Mouse (Mus musculus) kidney, postnatal 36 days (tissue): Measurements from ENCODE around the gene Dlk1.
"Not testable (repeated sequence)": the region's sequence is repeated elsewhere in the genome, so short reads cannot be mapped to it uniquely, and the experiment has no call there.

Source experiments
- DNase-seq, 2 experiments: peaks; one replicate each; pipeline ENCODE4 v3.0.0; 2021 to 2022; ENCODE audit warnings: mixed read lengths in 2 of 2

Gene Dlk1

DNA sequence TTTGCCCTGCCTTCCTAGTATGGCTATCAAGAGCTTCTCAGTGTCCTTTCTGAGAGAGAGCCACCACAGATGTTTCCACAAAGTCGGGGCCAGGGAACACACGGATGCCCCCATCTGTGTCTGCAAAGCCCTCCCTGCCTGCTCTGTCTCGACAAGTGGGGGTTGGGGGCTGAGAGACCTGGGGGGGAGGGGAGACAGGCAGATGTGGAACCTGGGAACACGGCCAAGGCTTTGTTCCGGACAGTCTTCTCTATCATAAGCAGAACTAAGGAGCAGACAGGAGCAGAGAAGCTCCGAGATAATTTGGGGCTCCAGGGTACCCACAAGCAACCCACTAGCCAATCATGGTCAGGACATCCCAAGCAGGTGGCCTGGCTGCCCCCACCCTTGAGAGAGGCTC, 12.6 kb upstream of the Dlk1 start:
- DNase-seq: no peak

DNA sequence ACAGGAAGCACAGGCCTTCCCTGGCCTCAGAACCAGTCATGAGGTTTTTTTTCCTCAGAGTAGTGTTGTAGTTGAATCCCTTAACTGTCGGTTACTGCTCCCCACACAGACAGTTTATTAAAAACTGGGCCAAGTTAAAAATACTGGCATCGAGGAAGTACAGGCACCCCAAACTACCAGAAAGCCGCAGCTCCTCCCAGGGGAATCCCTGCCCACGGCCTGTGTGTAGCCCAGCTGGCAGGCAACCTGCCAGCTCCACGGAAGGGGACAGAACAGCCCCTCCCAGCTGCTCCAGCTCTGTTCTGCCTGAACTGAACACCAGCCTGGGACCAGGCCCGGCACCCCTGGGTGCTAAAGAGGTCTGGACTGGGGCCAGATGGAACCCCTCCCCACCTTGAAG, 11.3 kb upstream of the Dlk1 start:
- DNase-seq: peak in 1 of 2 experiments; percentile 8

GRCm38 (mm10) chr12:109442115-109442514, 10.5 kb upstream of the Dlk1 start:
- no peak for DNase-seq

- no peak for DNase-seq
These were observed 9.3 kb upstream of the Dlk1 start for GRCm38 (mm10) chr12:109443276-109443675.

DNA sequence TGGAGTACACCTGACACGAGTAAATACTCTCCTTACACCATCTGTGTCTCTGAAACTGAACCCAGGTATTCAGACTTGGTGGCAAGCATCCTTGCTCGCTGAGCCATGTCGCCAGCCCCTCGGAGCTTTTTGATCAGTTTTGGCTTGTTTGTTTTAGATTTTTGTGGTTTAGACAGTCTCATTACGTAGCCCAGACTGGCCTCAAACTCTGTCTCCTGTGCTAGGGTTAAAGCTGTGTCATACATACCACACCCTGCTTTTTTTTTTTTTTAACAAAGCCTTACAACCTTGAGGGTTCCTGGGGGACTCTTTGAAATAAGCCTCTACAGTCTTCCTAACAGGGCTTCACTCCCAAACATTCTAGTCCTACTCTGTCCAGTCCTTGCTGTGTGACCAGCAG, 7.6 kb upstream of the Dlk1 start:
- no peak for DNase-seq

DNA sequence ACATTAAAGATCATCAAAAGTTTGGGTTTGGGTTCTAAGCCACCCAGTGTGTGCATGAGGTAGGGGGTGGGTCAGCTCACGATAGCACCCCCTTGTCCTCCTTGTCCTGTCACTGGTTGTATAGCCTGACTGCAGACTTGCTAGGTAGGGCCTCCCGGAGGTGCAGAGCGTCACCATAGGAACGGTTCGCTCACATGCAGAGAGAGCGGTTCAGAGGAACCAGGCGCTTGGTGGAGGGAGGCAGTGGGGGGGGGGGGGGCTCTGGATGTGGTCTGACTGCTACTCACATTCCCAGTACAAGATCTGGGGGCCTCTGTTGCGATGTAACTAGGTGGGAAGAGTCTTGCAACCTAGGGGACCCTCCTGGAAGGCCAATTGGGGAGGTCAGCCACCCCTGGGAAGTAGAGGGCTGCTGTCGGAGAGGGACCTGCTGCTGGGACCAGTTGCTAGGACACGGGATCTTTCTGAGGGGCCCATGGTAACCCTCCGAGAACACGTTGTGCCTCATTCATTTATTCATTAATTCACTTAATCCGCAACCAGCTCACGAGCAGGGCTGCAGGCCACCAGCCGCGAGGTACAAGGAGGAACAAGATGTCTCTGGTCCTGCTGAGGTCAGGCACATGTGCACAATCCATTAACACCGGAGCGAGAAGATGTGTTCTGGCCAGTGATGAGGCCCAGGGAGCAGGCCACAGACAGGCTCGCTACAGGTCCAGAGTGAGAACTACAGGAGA, 7.0 kb upstream of the Dlk1 start:
- DNase-seq: peak in 1 of 2 experiments; percentile 36

DNA sequence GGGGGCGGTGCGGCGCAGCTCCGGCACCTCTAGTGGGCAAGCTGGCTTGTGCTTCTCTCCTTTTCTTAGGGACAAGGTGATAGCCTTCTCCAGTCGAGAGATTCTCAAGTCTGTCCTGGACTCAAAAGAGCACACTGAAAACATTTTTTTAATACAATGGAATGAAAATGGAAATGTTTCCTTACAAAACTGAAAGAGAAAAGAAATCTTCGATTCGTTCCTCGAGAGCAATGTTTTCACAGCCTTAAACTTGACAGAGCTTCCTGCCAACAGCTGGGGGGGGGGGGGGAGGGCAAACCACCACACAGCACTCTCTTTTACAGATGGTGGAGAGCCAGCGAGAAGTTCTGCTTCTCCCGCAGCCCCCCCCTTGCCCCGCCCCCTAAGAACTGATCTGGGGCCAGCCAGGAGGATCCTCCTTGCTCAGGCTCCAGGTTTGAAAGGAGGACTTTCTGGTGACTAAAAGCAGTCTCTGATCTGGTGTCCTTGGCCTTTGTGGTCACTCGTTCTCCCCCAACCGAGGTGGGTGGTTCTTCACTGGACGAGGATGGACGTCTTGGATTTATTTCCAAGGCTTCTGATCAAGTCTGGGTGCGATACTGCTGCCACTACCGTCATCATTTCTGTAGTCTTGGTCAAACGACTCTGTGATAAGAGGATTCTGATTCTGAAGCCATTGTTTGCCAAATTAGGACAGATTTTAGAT, 6.2 kb upstream of the Dlk1 start:
- no peak for DNase-seq

GRCm38 (mm10) chr12:109449421-109450411, 2.9 kb upstream of the Dlk1 start:
- no peak for DNase-seq

GRCm38 (mm10) chr12:109453065-109453997, 708 bp downstream of the Dlk1 start:
- no peak for DNase-seq

DNA sequence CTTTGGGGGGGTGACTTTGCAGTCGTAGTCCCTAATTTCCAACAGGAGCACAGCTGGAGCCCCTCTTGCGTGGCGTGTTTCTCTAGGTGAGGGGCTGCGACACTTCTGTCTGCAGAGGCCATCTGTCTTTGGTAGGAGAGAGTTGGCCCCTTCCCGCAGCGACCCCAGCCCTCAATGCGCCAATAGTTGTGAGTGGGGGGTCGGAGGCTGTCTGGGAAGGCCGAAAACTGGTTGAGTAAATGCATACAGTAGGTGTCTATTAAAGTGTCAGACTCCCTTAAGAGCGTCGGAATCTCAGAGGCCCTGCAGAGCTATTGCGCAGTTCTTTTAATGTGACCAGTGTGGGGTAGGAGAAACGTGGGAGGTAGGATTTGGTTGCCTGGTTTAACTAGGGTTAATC, 1.5 kb downstream of the Dlk1 start:
- DNase-seq: no peak

DNA sequence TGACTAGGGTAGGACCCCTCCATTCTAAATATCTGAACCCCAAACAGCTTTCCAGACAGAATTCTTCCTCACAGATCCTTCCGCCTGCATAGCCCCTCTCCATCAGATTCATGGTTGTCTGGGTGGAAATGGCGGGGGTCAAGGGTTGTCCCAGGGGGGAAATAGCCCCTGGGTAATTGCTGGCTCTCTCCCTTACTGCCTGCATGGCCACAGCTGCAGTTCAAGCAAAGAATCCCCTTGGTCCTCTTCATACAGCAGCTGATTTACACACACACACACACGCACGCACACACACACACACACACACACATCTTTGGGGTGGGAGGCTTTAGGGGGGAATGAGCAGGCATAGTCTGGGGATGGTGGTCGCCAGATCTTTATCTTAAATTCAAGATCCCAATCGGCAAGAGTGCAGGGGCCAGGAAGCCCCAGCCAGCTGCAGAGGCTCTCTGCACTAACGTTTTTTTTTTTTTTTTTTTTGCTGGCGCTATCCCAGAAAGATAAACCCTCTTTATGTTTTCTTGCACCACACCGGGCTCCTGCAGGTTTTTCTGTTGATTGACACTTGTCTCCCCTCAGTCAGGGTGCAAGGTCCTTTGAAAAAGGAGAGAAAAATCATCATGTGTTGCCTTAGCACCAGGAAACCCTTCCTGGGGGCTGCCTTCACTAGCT, 4.0 kb downstream of the Dlk1 start:
- DNase-seq: no peak

GRCm38 (mm10) chr12:109457836-109458235, 5.2 kb downstream of the Dlk1 start:
- no peak for DNase-seq

GRCm38 (mm10) chr12:109458896-109459295, 6.3 kb downstream of the Dlk1 start:
- DNase-seq: no peak

DNA sequence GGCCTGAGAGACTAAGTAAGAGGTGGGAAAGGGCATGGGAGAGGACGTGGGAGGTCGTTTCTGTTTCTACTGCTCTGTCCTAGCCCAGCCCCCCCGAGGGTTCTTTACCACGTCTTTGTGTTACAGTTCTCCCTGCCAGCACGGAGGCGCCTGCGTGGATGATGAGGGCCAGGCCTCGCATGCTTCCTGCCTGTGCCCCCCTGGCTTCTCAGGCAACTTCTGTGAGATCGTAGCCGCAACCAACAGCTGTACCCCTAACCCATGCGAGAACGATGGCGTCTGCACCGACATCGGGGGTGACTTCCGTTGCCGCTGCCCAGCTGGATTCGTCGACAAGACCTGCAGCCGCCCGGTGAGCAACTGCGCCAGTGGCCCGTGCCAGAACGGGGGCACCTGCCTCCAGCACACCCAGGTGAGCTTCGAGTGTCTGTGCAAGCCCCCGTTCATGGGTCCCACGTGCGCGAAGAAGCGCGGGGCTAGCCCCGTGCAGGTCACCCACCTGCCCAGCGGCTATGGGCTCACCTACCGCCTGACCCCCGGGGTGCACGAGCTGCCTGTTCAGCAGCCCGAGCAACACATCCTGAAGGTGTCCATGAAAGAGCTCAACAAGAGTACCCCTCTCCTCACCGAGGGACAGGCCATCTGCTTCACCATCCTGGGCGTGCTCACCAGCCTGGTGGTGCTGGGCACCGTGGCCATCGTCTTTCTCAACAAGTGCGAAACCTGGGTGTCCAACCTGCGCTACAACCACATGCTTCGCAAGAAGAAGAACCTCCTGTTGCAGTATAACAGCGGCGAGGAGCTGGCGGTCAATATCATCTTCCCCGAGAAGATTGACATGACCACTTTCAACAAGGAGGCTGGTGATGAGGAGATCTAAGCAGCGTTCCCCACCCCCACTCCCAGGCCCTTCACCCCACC, 7.1 kb downstream of the Dlk1 start:
- DNase-seq: no peak

GRCm38 (mm10) chr12:109462594-109462993, 10.0 kb downstream of the Dlk1 start:
- no peak for DNase-seq

DNA sequence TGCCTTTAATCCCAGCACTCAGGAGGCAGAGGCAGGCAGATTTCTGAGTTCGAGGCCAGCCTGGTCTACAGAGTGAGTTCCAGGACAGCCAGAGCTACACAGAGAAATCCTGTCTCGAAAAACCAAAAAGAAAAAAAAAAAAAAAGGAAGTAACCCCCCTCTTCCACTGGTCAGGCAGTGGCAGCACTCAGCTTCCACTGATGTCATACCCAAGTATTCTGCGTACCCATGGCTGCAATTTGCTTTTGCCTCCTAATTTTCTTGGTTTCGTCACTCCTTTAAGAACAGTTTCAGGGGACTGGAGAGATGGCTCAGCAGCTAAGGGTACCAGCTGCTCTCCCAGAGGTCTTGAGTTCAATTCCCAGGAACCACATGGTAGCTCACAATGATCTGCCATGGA, 14.8 kb downstream of the Dlk1 start:
- not testable (repeated sequence) for DNase-seq

DNA sequence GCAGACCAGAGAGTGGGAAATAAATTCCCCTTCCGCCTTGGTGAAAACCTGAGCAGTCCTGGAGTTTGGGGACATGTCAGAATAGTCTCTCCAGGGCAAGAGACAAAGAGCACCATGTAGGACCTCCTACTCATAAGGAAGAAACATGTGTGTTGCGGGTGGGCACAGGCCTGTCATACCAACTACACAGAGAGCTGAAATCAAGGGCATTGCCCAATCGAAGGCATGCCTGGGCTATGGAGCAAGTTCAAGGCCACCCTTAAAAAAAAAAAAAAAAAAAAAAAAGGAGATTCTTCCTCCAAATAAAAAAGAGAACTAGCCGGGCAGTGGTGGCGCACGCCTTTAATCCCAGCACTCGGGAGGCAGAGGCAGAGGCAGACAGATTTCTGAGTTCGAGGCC, 17.2 kb downstream of the Dlk1 start:
- no peak for DNase-seq

DNA sequence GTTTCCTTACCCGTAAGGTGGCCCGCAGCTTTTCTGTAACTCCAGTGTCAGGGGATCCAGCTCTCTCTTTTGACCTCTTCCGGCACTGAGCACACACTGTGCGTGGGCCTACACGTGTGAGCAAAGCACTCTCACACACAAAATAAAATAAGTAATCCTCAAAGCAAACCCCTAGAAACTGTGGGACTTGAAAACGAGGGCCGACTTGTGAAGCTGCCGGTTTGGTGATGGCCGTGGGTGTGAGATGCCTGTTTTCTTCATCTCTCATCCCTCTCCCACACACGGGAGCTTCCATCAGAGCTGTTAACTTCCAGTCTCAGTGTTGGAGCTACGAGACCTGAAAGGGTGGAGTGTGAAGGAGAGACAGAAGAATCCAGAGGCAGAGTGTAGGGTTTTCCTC, 20.0 kb downstream of the Dlk1 start:
- no peak for DNase-seq

DNA sequence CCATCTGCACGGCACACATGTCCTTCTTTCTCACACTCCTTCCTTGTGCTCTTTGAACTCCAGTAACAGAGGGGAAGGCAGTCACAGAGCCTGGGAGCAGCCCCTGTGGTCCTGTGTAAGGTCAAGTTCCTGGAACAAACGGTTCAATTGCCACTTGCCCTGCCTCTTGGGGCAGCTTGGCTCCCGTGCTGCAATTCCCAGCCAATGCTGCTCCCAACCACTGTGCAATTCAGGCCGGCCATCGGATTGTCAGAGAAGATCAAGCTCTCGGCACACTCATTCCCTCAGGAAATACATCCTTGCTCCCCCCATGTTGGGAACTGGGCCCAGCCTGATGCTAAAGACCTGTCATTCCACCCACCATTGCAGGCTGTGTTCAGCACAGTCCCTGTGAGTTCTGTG, 21.0 kb downstream of the Dlk1 start:
- DNase-seq: no peak

DNA sequence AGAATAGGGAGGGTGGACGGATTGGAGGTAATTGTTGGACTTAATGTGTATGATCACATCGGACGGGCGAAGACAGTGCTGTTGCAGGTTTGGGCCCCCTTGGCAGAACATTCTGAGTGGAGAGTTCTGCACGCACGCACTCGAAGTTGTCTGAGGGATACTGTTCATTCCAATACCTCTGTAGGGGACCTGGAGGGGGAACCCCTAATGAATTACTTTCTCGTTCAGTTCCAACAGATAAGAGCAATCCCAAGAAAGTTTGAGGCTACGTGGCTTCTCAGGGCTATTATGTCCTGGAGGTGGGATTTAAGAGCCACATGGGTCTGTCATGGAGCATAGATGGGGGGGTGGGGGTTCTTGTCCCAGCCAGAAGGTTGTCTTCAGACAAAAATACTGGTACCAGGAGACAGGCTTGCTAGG, 21.6 kb downstream of the Dlk1 start:
- DNase-seq: no peak
